Mouse (Mus musculus): ENCODE measurements around the gene Ccdc173.

Ccdc173 gene

DNA sequence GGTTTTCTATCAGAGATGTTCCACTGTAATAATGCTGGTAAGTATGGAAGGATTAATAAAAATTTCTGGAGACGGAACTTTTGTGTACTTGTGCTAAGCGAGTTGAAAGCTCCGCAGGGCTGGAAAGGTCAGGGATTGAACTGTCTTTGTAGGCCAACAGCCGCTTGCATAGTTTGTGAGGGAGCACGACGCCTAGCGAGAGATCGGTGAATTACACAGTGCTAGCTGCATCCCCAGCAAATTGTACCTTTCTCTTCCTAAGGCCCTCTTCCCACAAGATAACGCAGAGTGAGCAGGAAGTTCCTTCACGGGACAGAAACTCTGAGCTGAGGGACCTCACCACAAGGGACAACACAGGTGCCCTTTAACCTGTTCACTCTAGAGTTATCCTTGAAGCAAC lies 910 bp upstream of the Ccdc173 start:
- peak; percentile 75 to 85 for DNase-seq (ENCODE audit: low spot score in 2 of 2)

DNA sequence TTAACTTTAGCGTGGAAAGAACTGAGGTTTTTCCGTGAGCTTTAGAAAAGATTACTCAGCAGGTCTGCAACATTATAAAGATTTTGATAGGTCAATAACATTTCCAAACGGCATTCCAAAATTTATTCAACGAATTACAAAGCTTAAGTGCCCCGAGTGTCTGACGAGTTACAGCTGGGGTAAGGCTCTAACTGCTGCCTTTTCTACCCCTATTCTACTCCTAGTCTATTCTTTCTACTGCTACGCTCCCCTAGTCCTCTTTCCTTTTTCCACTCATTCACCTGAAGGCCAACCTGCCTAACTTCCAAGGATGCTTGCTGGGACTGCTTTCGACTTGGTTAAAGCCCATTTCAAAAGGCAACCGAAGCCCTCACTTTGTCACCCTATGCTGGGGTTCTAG lies 401 bp downstream of the Ccdc173 start:
- DNase-seq (ENCODE audit: low spot score in 2 of 2), result no peak

DNA sequence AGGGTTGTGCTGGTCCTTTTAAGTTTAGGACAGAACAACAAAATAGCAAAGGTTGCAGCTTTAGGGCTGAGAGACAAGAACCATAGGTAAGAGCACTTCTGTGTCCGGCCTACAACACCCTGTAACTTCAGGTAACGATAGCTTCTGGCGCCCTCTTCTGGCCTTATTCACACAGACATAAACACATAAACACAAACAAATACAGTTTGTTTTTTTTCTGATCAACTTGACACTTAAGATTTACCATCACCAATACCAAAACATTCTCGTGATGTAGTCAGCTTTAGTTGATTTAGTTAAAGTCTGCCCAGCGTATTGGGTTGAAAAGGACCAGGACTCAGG lies 10.6 kb downstream of the Ccdc173 start:
- DNase-seq (ENCODE audit: low spot score in 2 of 2), result peak in 1 of 2 experiments; percentile 27

DNA sequence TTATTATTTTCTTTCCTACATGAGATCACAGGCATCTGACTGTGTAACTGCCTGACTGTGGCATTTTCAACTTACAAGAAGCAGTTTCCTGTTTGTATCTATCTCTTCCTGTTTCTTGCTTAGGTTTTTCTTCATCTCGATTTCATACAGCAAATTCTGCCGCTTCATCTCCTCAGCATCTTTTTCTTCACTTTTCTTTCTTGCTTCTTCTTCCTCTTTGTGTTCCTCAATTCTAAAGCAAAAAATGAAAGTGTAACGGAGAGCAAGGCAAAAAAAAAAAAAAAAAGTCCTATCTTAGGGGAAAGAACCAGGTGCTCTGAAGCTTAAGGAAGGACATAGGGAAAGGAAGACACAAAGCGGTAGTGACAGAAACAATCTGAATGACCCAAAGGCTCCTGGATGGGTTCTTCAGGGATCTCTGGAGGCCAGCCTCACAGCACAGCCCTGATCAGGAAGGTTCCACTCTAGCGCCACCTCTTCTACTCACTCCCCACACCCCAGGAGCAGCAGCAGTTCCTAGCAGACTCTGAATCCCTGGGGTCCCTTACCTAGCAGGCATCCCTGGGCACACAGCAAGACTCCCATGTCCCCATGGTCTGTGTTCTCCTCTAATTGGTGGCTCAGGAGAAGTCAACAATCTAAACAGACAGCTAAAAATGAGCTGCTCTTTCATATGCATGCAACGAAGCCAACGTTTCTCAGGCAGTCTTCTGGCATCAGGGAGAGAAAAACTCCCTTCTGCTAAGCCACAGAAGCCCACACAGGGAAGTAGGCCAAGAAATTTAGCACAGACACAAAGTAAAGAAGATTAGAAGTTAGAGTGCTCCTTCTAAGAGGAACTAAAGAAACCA lies 11.2 kb downstream of the Ccdc173 start:
- no peak for DNase-seq (ENCODE audit: low spot score in 2 of 2)

DNA sequence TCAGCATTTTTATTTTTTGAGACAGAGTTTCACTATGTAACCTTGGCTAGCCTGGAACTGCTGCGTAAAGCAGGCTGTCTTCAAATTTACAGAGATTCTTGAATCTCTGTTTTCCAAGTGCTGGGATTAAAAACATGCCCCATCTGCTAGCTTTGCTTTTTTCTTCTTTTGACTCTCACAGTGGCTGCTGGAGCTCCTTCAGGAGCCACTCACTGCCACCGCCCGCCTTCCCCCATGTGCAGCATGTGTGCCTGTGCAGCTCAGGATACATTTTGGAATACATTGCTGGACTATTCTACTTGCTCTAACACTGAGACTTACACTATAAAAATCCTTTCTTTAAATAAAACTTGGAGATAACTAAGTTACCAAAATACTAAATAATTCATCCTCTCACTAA lies 16.0 kb downstream of the Ccdc173 start:
- no peak for DNase-seq (ENCODE audit: low spot score in 2 of 2)

DNA sequence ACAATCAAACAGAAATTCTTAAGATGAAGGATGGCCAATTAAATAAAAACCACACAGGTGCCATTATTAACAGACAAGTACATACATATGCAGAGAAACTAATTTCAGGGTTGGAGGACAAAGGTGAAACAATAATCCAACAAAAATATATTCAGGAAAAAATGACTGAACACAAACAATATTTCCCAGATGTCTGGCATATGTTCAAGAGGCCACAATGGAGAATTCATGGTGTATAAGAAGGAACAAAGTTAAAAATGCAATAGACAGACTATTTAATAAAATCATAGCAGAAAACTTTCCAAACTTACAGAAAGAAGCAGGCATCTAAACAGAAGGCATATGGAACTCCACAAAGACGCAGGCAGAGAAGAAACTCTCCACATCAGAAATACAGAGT lies 24.7 kb downstream of the Ccdc173 start:
- DNase-seq (ENCODE audit: low spot score in 2 of 2), result no peak

DNA sequence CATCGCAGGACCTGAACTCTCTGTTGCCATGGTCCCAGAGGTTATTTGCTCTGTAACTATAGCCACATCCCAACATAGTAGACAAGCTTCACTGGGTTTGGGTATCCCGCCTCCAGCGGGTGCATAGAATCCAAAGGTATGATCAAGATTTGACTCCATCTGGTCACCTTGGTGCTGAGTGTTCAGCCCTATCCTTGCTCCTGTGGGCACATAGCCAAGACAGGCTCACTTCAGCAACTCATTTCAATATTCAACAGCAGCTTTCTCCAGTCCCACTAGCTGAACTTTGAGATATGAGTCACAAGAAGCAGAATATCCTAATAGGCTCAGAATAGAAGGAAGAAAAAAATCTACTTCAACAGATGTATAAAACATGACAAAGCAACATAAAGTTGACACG lies 26.0 kb downstream of the Ccdc173 start:
- DNase-seq (ENCODE audit: low spot score in 2 of 2), result no peak

DNA sequence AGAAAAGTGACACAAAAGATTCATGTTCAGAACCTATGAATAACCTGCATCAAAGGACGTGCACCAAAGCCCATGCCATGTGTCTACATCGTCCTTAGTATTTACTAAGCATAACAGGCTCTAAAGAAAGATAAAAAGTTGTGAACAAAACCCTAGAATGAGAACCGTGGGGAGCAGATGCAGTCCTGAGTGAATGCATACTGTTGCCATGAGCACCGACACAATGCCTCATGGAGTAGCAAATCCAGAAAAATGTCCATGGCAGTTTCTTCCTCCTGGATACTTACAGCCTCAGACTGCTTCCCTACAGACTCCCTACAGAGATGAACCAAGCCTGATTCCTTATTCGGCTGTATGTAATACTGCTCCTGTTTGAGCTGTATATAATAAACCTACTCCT lies 28.4 kb downstream of the Ccdc173 start:
- no peak for DNase-seq (ENCODE audit: low spot score in 2 of 2)

DNA sequence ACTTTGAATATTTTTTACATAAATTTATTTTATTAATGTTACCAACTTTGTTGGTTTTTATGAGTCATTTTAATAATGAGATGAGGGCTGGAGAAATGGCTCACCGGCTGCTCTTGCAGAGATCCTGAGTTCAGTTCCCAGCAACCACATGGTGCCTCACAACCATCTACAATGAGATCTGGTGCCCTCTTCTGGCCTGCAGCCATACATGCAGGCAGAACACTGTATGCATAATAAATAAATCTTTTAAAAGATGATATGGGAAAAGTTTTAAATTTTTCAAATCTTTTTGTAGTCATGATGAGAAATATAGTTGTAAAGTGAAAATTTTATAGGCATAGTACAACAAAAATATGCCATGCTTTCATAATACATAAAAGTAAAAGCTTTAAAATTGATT lies 44.3 kb downstream of the Ccdc173 start:
- no peak for DNase-seq (ENCODE audit: low spot score in 2 of 2)

DNA sequence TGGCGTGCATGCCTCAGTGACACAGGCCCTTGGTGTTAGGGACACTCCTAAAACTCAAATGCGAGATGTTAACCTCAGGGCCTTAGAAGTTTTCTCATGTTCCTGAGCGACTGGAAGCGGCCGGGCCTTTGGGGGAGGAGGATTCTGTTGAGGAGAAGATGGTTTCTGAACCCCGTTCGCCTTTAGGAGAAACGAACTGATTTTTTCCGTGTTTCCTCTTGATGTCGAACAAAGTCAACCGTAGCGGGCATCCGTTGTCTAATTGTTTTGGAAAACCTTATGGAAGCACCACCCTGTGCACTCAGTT lies 65.9 kb downstream of the Ccdc173 start:
- no peak for DNase-seq (ENCODE audit: low spot score in 2 of 2)

DNA sequence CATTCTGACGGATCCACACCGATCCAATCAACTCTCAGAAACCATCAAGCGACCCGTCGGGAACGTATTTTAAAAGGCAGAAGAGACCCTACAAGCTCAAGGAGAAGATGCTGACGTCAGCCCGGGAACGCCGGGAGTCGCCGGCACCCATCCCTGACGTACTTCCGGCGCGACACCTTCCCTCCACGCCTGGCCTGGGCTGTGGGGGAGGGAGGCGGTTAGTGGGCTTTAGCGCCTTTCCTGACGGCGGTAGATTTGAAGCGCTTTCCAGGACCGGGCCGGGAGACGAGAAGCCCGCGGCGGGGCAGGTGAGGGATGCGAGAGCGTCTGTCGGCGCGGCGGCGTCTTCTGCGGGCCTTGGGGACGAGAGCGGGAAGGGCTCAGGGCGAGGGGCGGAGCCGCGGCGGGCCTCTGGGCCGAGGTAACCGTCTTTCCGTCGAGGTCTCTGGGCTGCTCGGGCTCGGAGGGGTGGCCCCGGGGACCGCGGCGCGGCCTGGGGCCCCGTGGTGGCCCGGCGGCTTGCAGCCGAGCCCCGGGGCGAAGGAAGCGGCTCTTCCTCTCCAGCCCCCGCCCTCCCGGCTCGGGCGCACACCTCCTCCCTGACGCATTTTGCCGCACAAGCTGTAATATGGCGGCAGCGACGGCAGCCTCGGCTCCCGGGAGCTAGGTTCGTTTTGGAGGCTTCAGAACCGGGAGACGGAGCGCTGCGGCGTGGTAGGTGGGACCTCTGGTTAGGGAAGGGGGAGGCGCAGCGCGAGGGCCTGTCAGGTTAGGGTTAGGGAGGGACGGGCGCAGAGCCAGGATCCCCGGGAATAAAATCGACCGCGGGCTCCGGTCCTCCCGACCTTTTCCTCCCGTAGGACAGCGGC lies 66.5 kb downstream of the Ccdc173 start:
- peak; percentile 79 to 87 for DNase-seq (ENCODE audit: low spot score in 2 of 2)

DNA sequence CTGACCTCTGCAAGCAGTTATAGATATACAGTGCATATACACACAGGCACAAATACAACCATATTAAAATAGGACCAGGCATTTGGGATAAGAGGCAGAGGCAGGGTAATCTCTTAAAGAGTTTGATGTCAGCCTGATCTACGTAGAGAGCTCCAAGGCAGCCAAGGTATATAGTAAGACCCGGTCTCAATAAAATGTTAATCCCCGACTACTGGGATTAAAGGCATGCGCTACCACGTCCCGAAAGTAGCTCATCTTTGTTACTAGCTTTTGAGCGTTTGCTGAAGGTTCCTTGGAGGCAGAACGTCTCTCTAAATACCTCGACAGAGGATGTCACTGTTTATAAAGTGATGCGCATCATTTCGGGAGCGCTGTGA lies 67.1 kb downstream of the Ccdc173 start, which contains the start of gene Ppig:
Ppig (plus strand) TSS at position 273 of the 377 bp plus-strand sequence.
- no peak for DNase-seq (ENCODE audit: low spot score in 2 of 2)

DNA sequence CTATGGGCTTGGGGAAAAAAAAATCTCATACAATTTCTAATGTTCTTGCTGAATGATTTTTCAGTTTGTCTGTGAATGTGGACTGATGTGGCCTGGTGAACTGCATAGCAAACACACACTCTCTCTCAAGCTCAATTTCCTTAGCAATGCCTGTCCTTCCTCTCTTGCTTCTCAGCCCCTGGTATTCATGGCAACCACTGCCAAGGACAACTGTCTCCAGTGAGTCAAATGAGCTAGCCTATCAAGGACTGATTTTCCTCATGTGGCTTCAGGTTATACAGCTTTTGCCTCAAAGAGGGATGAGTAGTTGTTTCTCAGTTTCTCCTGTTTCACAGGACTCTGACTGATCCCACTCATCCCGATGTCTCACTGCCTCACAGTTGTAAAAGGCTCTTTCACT lies 70.3 kb downstream of the Ccdc173 start:
- no peak for DNase-seq (ENCODE audit: low spot score in 2 of 2)

DNA sequence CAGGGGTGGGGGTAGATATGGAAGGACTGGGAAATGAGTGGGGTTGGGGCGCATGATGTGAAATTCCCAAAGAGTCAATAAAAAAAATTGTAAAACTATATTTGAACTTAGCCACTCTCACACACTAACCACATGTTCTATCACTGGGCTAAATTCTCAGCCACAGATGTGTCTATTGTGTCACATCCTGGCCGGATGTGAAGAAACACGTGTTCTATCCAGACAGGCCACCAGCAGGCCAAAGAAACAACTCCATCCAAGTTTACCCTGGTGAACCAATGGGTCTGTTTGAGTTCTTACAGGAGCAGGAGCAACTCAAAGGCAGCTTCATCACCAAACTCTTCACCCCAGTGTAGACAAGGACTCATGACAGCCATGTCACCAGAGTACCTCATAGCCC lies 72.9 kb downstream of the Ccdc173 start:
- no peak for DNase-seq (ENCODE audit: low spot score in 2 of 2)

DNA sequence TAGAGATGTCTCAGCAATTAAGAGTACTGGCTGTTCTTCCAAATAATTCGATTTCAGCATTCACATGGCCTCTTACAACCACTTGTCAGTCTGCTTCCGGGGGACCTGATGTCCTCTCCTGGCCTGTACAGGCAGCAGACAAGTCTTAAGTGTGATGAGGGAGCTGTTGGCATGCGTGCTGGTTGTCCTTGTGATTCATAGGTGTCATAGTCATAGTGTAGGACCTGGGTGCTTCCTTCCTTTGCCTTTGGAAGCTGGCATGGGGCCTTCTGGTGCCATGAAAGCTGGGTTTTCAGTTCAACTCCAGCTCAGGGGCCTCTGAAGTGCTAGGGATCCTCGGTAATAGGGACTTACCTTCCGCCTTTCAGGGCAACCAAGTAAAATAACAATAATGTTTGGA lies 75.2 kb downstream of the Ccdc173 start:
- no peak for DNase-seq (ENCODE audit: low spot score in 2 of 2)

DNA sequence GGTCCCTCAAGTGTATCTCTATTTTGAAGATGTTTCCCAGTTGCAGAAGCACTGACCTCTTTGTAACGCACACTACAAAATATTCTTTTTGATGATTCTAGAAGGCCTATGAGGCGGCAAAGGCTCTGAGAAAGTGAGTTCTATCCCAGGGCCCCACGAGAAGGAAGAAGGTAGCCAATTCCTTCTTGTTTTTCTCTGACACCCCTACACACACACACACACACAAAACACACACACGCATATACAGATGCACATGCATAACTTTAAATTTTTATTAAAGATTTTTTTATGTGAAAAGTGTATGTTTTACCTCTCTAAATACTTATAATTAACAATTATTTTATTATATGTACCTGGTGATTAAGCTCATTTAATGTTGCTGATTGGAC lies 75.8 kb downstream of the Ccdc173 start:
- no peak for DNase-seq (ENCODE audit: low spot score in 2 of 2)

DNA sequence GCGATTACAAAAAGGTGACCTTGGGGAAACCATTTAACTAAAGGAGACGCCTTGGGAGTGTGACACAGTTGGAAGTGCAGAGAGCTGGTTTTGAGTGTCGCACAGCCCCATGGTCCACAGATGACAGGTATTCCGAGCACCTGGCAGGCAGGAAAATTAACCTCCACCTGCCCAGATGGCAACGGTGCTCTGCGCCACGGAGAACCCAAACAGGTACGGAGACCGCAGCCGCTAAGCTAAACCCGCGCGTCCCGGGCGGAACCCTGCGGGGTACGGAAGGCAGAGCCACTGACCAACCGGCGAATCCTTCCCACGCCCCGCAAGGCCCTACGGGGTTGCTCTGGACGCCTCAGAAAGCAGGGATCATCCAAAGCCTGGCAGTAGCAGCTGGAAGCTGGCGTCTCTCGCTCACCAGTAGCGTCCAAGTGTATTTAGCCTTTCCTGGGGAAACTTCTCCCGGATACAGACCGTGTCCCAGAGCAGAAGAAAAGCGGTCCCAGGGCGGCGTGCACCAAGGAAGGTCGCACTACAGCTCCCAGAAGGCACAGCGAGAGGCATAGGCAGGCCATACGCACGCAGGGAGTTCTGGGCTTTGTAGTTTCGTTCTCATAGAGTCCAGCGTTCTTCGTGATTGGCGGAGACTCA lies 76.3 kb downstream of the Ccdc173 start, which contains the start of gene Fastkd1:
Fastkd1 (minus strand) TSS at position 536 of the 645 bp plus-strand sequence.
- DNase-seq (ENCODE audit: low spot score in 2 of 2), result peak; percentile 51 to 67

DNA sequence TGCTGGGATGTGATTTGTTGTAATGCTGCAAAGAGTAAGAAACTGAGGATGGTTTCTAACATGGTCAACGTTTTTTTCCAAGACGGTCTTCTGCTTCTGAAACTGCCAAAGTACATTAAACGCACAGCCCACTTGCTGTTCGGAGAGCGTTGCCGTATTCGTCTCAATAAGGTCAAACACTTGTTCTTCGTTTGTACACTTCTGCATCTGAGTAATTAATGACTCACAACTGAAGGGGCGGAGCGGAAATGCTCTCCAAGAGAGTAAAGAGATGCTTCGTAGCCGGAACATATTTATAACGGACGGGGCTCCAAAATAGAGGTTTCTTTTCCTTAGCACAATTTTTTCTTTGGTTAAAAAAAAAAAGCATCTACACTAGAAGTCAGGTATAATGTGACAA lies 77.2 kb downstream of the Ccdc173 start:
- DNase-seq (ENCODE audit: low spot score in 2 of 2), result no peak
